Mouse (Mus musculus) ES-Bruce4 (cell line): Measurements from ENCODE around the gene Evi2b.

ENCODE experiments used
- CTCF ChIP-seq: IDR thresholded peaks from one replicate; pipeline ENCODE4 v1.8.1; 2011; ENCODE audit warnings: low read depth, low read length
- POLR2A ChIP-seq: IDR thresholded peaks from one replicate; pipeline ENCODE4 v1.8.1; 2011; ENCODE audit warnings: low read length; ENCODE audit not compliant: insufficient read depth

DNA sequence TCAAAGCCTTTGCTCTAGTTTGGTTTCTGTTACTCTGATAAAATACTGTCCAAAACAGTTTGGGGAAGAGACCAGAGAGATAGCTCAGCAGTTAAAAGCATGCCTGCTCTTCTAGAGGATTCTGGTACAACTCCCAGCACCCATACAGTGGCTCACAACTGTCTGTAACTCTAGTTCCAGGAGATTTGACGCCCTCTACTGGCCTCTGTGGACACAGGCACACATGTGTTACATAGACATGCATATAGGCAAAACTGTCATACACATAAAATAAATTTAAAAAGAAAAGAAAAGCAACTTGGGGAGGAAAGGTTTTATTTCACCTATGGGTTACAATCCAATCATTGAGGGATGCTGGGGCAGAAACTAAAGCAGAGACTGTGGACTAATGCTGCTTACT, 43.4 kb upstream of the Evi2b start:
- TF ChIP-seq CTCF (peak; percentile 2), POLR2A (no peak)
